Mouse (Mus musculus) lung, embryonic 16.5 days (tissue): ENCODE data around the gene Lrrc61. TPM values are rescaled to one million over a fixed set of nuclear protein-coding genes. Genes with fewer than 3 reads are reported as not detected.

Experiments
- ATAC-seq: fragments of 200-750 bp; cut with Nextera tagmentation; 2 replicates; pipeline ENCODE4 v1.8.0; 2017; ENCODE audit warnings: low read depth, mild to moderate bottlenecking, moderate library complexity
- H3K27ac ChIP-seq: fragments of 300-500 bp; sonication (generic); 2 replicates; pipeline ENCODE4 v1.5.1; 2014; ENCODE audit warnings: mild to moderate bottlenecking, control low read depth, low read length
- H3K27me3 ChIP-seq: fragments of 300-500 bp; sonication (generic); 2 replicates; pipeline ENCODE4 v1.6.1; 2014; ENCODE audit warnings: low read depth, low read length, mixed read lengths; ENCODE audit not compliant: control insufficient read depth, insufficient read depth
- H3K36me3 ChIP-seq: fragments of 300-500 bp; sonication (generic); 2 replicates; pipeline ENCODE4 v1.6.1; 2014; ENCODE audit warnings: low read length; ENCODE audit not compliant: control insufficient read depth, insufficient read depth
- H3K4me1 ChIP-seq: fragments of 300-500 bp; sonication (generic); replicated peaks from 2 replicates; pipeline ENCODE4 v1.6.1; 2014; ENCODE audit warnings: low read length, mixed read lengths; ENCODE audit not compliant: control insufficient read depth, insufficient read depth
- H3K4me2 ChIP-seq: fragments of 300-500 bp; sonication (generic); 2 replicates; pipeline ENCODE4 v1.6.1; 2014; ENCODE audit warnings: low read depth, low read length, control low read depth
- H3K4me3 ChIP-seq: fragments of 300-500 bp; sonication (generic); 2 replicates; pipeline ENCODE4 v1.5.1; 2014; ENCODE audit warnings: mild to moderate bottlenecking, low read length, control low read depth
- H3K9ac ChIP-seq: fragments of 300-500 bp; sonication (generic); 2 replicates; pipeline ENCODE4 v1.6.1; 2014; ENCODE audit warnings: low read length, control low read depth
- H3K9me3 ChIP-seq: fragments of 300-500 bp; sonication (generic); 2 replicates; pipeline ENCODE4 v1.6.1; 2016; ENCODE audit warnings: low read length; ENCODE audit not compliant: control insufficient read depth
- WGBS: fragments of 180-500 bp; shearing (Covaris S2); extraction: QIAGEN DNeasy Blood & Tissue Kit; methylation state at CpG from one replicate; pipeline ENCODE4 v1.1.7; 2014; 5-methylcytosine and 5-hydroxymethylcytosine counted together
- polyA plus RNA-seq: library from polyadenylated mRNA; unstranded; fragments of >200 nt; fragmentation: Nextera tagmentation; extraction: Ambion mirVana; gene quantifications from 2 replicates; pipeline ENCODE4 v1.2.1, GENCODE M21; 2015

Lrrc61 gene
- polyA plus RNA-seq, 1 experiment from 2014 or later: 8.8 TPM

GRCm38 (mm10) chr6:48594043-48594738 is 39.6 kb downstream of the Lrrc61 start:
- Histone ChIP-seq H3K9ac (peak overlapping the region; percentile 95), H3K27me3 (no peaks in the 10 kb centered on the region), H3K36me3 (peaks cover 35% of the 10 kb centered on the region), H3K4me2 (peak overlapping the region; percentile 81), H3K4me1 (peaks cover 15% of the 10 kb centered on the region), H3K9me3 (peaks cover 25% of the 10 kb centered on the region), H3K27ac (peak overlapping the region; percentile 90), H3K4me3 (peak overlapping the region; percentile 87)
- ATAC-seq: peak; percentile 53
- WGBS: under 1% methylated on average over 32 of the region's 41 CpGs

GRCm38 (mm10) chr6:48595278-48595677 is 40.7 kb downstream of the Lrrc61 start:
- WGBS: 50% methylated on average over 1 of the region's 1 CpGs
- Histone ChIP-seq H3K9me3 (peaks cover 25% of the 10 kb centered on the region), H3K4me3 (peak overlapping the region; percentile 87), H3K27ac (no peak overlapping the region), H3K36me3 (peaks cover 42% of the 10 kb centered on the region), H3K9ac (peak overlapping the region; percentile 95), H3K27me3 (no peaks in the 10 kb centered on the region), H3K4me2 (peak overlapping the region; percentile 81), H3K4me1 (peaks cover 15% of the 10 kb centered on the region)
- ATAC-seq: no peak

GRCm38 (mm10) chr6:48596545-48597232 is 42.1 kb downstream of the Lrrc61 start:
- H3K9ac ChIP-seq: no peak overlapping the region
- H3K27ac ChIP-seq: no peak overlapping the region
- no peaks in the 10 kb centered on the region for H3K27me3 ChIP-seq
- no peak overlapping the region for H3K4me3 ChIP-seq
- WGBS: 96% methylated on average over 45 of the region's 45 CpGs
- H3K4me1 ChIP-seq: peaks cover 22% of the 10 kb centered on the region
- peaks cover 25% of the 10 kb centered on the region for H3K9me3 ChIP-seq
- ATAC-seq: no peak
- H3K36me3 ChIP-seq: peaks cover 42% of the 10 kb centered on the region
- H3K4me2 ChIP-seq: no peak overlapping the region

GRCm38 (mm10) chr6:48597233-48597625 is 42.6 kb downstream of the Lrrc61 start:
- 95% methylated on average over 27 of the region's 27 CpGs for WGBS
- ATAC-seq: no peak
- H3K4me2 ChIP-seq: no peak overlapping the region
- H3K27me3 ChIP-seq: no peaks in the 10 kb centered on the region
- no peak overlapping the region for H3K27ac ChIP-seq
- peaks cover 25% of the 10 kb centered on the region for H3K9me3 ChIP-seq
- no peak overlapping the region for H3K4me3 ChIP-seq
- H3K4me1 ChIP-seq: peaks cover 22% of the 10 kb centered on the region
- H3K36me3 ChIP-seq: peaks cover 42% of the 10 kb centered on the region
- no peak overlapping the region for H3K9ac ChIP-seq

GRCm38 (mm10) chr6:48600594-48600993 is 46.0 kb downstream of the Lrrc61 start:
- peaks cover 13% of the 10 kb centered on the region for H3K4me1 ChIP-seq
- no peak overlapping the region for H3K4me2 ChIP-seq
- peaks cover 42% of the 10 kb centered on the region for H3K36me3 ChIP-seq
- H3K9me3 ChIP-seq: peaks cover 24% of the 10 kb centered on the region
- no peak overlapping the region for H3K4me3 ChIP-seq
- no peaks in the 10 kb centered on the region for H3K27me3 ChIP-seq
- H3K9ac ChIP-seq: no peak overlapping the region
- no peak for ATAC-seq
- H3K27ac ChIP-seq: no peak overlapping the region
- 91% methylated on average over 1 of the region's 1 CpGs for WGBS

GRCm38 (mm10) chr6:48601271-48602079 is 46.9 kb downstream of the Lrrc61 start, which contains the start of gene Zfp775:
Gene Zfp775 (plus strand): TSS chr6:48602063.
- H3K9ac ChIP-seq: peak within 1 kb of the TSS; percentile 88
- peaks cover 34% of the 10 kb centered on the region for H3K36me3 ChIP-seq
- peak within 1 kb of the TSS; percentile 98 for H3K4me2 ChIP-seq
- peaks cover 13% of the 10 kb centered on the region for H3K4me1 ChIP-seq
- no peaks in the 10 kb centered on the region for H3K27me3 ChIP-seq
- ATAC-seq: peak; percentile 100
- WGBS: 5% methylated on average over 42 of the region's 42 CpGs
- peak within 1 kb of the TSS; percentile 91 for H3K4me3 ChIP-seq
- H3K27ac ChIP-seq: peak within 1 kb of the TSS; percentile 73
- H3K9me3 ChIP-seq: peaks cover 15% of the 10 kb centered on the region

- under 1% methylated on average over 27 of the region's 28 CpGs for WGBS
- Histone ChIP-seq H3K9ac (peak overlapping the region; percentile 88), H3K4me3 (peak overlapping the region; percentile 91), H3K9me3 (peaks cover 8% of the 10 kb centered on the region), H3K4me2 (peak overlapping the region; percentile 98), H3K4me1 (peaks cover 13% of the 10 kb centered on the region), H3K36me3 (peaks cover 27% of the 10 kb centered on the region), H3K27ac (peak overlapping the region; percentile 73), H3K27me3 (no peaks in the 10 kb centered on the region)
- peak; percentile 72 for ATAC-seq
Measured at GRCm38 (mm10) chr6:48602080-48602741, 47.6 kb downstream of the Lrrc61 start.

GRCm38 (mm10) chr6:48608124-48608523 is 53.5 kb downstream of the Lrrc61 start:
- H3K4me2 ChIP-seq: no peak overlapping the region
- no peak overlapping the region for H3K9ac ChIP-seq
- H3K9me3 ChIP-seq: no peaks in the 10 kb centered on the region
- no peaks in the 10 kb centered on the region for H3K27me3 ChIP-seq
- 73% methylated on average over 2 of the region's 2 CpGs for WGBS
- no peak overlapping the region for H3K27ac ChIP-seq
- no peaks in the 10 kb centered on the region for H3K36me3 ChIP-seq
- no peak for ATAC-seq
- no peaks in the 10 kb centered on the region for H3K4me1 ChIP-seq
- no peak overlapping the region for H3K4me3 ChIP-seq
